Mouse (Mus musculus) CH12.LX (cell line): Measurements from ENCODE around the gene Mfsd14a. TPM values are rescaled to one million over a fixed set of nuclear protein-coding genes. Genes with fewer than 3 reads are reported as not detected.
"Not testable (repeated sequence)": the region's sequence is repeated elsewhere in the genome, so short reads cannot be mapped to it uniquely, and the experiment has no call there.

Source experiments
- DNase-seq: peaks from one replicate; pipeline ENCODE4 v3.0.0-alpha.2; 2013; ENCODE audit errors: extremely low read depth
- H3K27ac ChIP-seq: 2 replicates; pipeline ENCODE4 v1.5.1; 2012; ENCODE audit warnings: low read depth, mild to moderate bottlenecking, control low read depth, moderate library complexity; ENCODE audit not compliant: insufficient read depth
- H3K27me3 ChIP-seq: replicated peaks from 2 replicates; pipeline ENCODE3; 2012; ENCODE audit warnings: inconsistent platforms
- H3K36me3 ChIP-seq, 2 experiments: replicated peaks in 1 of 2; 2 replicates each; pipeline versions ENCODE3 to v1.6.1; 2012; ENCODE audit warnings: inconsistent platforms in 1 of 2, low read length in 1 of 2, mild to moderate bottlenecking in 1 of 2, mixed read lengths in 1 of 2, moderate library complexity in 1 of 2; ENCODE audit not compliant: control insufficient read depth in 1 of 2, insufficient read depth in 1 of 2
- H3K4me1 ChIP-seq, 2 experiments: 2 replicates each; pipeline ENCODE4 v1.6.1; 2012; ENCODE audit warnings: inconsistent platforms in 1 of 2, moderate library complexity in 1 of 2; ENCODE audit not compliant: insufficient read depth in 2 of 2, control insufficient read depth in 1 of 2
- H3K4me2 ChIP-seq: 2 replicates; pipeline ENCODE4 v1.6.1; 2012; ENCODE audit warnings: low read depth, mild to moderate bottlenecking, control low read depth; ENCODE audit not compliant: poor library complexity, insufficient read depth, severe bottlenecking
- H3K4me3 ChIP-seq, 3 experiments: fragments of 150-350 bp in 1 of 3; sonication (generic) in 1 of 3; replicated peaks in 1 of 3; 2 replicates each; pipeline versions ENCODE3 to v1.5.1; 2011 to 2012; ENCODE audit warnings: low read depth in 2 of 3, low read length in 2 of 3, mild to moderate bottlenecking in 2 of 3, moderate library complexity in 2 of 3, control low read depth in 1 of 3, improper control_type of control experiment in 1 of 3, inconsistent platforms in 1 of 3, mixed read lengths in 1 of 3; ENCODE audit not compliant: poor library complexity in 1 of 3
- H3K79me2 ChIP-seq: replicated peaks from 2 replicates; pipeline ENCODE4 v1.6.1; 2012; ENCODE audit warnings: mild to moderate bottlenecking, moderate library complexity; ENCODE audit not compliant: control insufficient read depth, poor library complexity, insufficient read depth, severe bottlenecking; ENCODE audit errors: extremely low read depth
- H3K9ac ChIP-seq: 2 replicates; pipeline ENCODE4 v1.6.1; 2012; ENCODE audit warnings: low read depth, mild to moderate bottlenecking, control low read depth, moderate library complexity; ENCODE audit not compliant: insufficient read depth
- H3K9me3 ChIP-seq: replicated peaks from 2 replicates; pipeline ENCODE3; 2012; ENCODE audit warnings: low read length, inconsistent platforms, mixed read lengths
- BHLHE40 ChIP-seq: IDR thresholded peaks from 2 replicates; pipeline ENCODE4 v1.6.1; 2011; ENCODE audit warnings: mild to moderate bottlenecking, low read depth, low read length, improper control_type of control experiment
- EP300 ChIP-seq: IDR thresholded peaks from 2 replicates; pipeline ENCODE4 v1.6.1; 2011; ENCODE audit warnings: low read length, improper control_type of control experiment
- HCFC1 ChIP-seq: IDR thresholded peaks from 2 replicates; pipeline ENCODE4 v1.6.1; 2012; ENCODE audit warnings: low read depth, mild to moderate bottlenecking, inconsistent platforms, low read length, improper control_type of control experiment
- JUND ChIP-seq: conservative IDR thresholded peaks from 2 replicates; pipeline ENCODE4 v1.6.1; 2011; ENCODE audit warnings: low read depth, low read length, improper control_type of control experiment
- MAFK ChIP-seq: IDR thresholded peaks from 2 replicates; pipeline ENCODE4 v1.6.1; 2011; ENCODE audit warnings: low read length, improper control_type of control experiment; ENCODE audit not compliant: insufficient replicate concordance
- MXI1 ChIP-seq: IDR thresholded peaks from 2 replicates; pipeline ENCODE4 v1.6.1; 2011; ENCODE audit warnings: mild to moderate bottlenecking, low read depth, low read length, improper control_type of control experiment
- NELFE ChIP-seq: IDR thresholded peaks from 2 replicates; pipeline ENCODE4 v1.6.1; 2011; ENCODE audit warnings: low read depth, low read length, improper control_type of control experiment
- POLR2AphosphoS2 ChIP-seq: IDR thresholded peaks from 2 replicates; pipeline ENCODE4 v1.6.1; 2011; ENCODE audit warnings: low read depth, low read length, improper control_type of control experiment
- RAD21 ChIP-seq: IDR thresholded peaks from 2 replicates; pipeline ENCODE4 v1.6.1; 2011; ENCODE audit warnings: low read depth, mild to moderate bottlenecking, low read length, improper control_type of control experiment, moderate library complexity
- RCOR1 ChIP-seq: conservative IDR thresholded peaks from 2 replicates; pipeline ENCODE4 v1.6.1; 2012; ENCODE audit warnings: low read depth, mild to moderate bottlenecking, inconsistent platforms, low read length, improper control_type of control experiment
- SMC3 ChIP-seq: IDR thresholded peaks from 2 replicates; pipeline ENCODE4 v1.6.1; 2011; ENCODE audit warnings: low read depth, low read length, improper control_type of control experiment
- TBP ChIP-seq: conservative IDR thresholded peaks from 2 replicates; pipeline ENCODE4 v1.6.1; 2011; ENCODE audit warnings: low read depth, low read length, improper control_type of control experiment
- TCF12 ChIP-seq: IDR thresholded peaks from 2 replicates; pipeline ENCODE4 v1.6.1; 2014; ENCODE audit warnings: low read depth, mild to moderate bottlenecking, inconsistent platforms, low read length, improper control_type of control experiment
- UBTF ChIP-seq: IDR thresholded peaks from 2 replicates; pipeline ENCODE4 v1.6.1; 2012; ENCODE audit warnings: low read depth, mild to moderate bottlenecking, inconsistent platforms, low read length, improper control_type of control experiment, moderate library complexity
- USF2 ChIP-seq: conservative IDR thresholded peaks from 2 replicates; pipeline ENCODE4 v1.6.1; 2011; ENCODE audit warnings: low read depth, low read length, improper control_type of control experiment
- dilution Hi-C: fragments of 300-500 bp; cut with MboI; formaldehyde crosslinking; loops from 2 replicates; pipeline ENCODE4 v1.14.3; 2020; ENCODE audit warnings: low sequenced_read_pairs; ENCODE audit not compliant: extremely low pct_unique_long_range_greater_than_20kb, extremely low pct_ligation_motif_present
- in situ Hi-C: fragments of 300-500 bp; cut with MboI; formaldehyde crosslinking; loops from 3 replicates; pipeline ENCODE4 v1.14.3; 2019; ENCODE audit warnings: low sequenced_read_pairs, low pct_ligation_motif_present, low pct_unique_long_range_greater_than_20kb, mixed read lengths
- polyA plus RNA-seq: library from polyadenylated mRNA; unstranded; fragments of >175 nt; gene quantifications from 2 replicates; pipeline ENCODE4 v1.2.1, GENCODE M21; 2012; ENCODE audit warnings: low read depth; ENCODE audit not compliant: insufficient read length
- total RNA-seq, 2 experiments: library from RNA; depleted of rRNA; stranded (reverse); fragments of 300-350 nt in 1 of 2; fragments of >200 nt in 1 of 2; gene quantifications; 2 replicates each; pipeline ENCODE4 v1.2.3; 2012 to 2014

The Mfsd14a gene
- total and polyA plus RNA-seq, 3 experiments, result 27.0 to 70.4 (median 45.9) TPM

GRCm38 (mm10) chr3:116694312-116694711 is 31.8 kb upstream of the Mfsd14a start:
- Histone ChIP-seq H3K9me3 (no peaks in the 10 kb centered on the region), H3K4me2 (no peak overlapping the region), H3K27ac (no peak overlapping the region), H3K27me3 (no peaks in the 10 kb centered on the region), H3K9ac (no peak overlapping the region), H3K36me3 (peaks cover 9 to 33% of the 10 kb centered on the region in 2 experiments), H3K79me2 (no peaks in the 10 kb centered on the region), H3K4me3 (no peak overlapping the region), H3K4me1 (no peaks in the 10 kb centered on the region)
- in situ Hi-C loops, result no loop called here
- dilution Hi-C loops, result no loop called here
- DNase-seq, result no peak
- TF ChIP-seq NELFE, result no peak

- Histone ChIP-seq H3K9ac (no peak within 1 kb of the TSS), H3K4me1 (no peaks in the 10 kb centered on the region), H3K4me3 (no peak within 1 kb of the TSS), H3K4me2 (no peak within 1 kb of the TSS)
- dilution Hi-C loops, result no loop called here
- in situ Hi-C loops, result no loop called here
- DNase-seq, result no peak
- TF ChIP-seq UBTF (no peak), HCFC1 (no peak), USF2 (no peak), POLR2AphosphoS2 (no peak), TBP (no peak), MXI1 (no peak), RAD21 (no peak), TCF12 (no peak), BHLHE40 (no peak), EP300 (no peak), RCOR1 (no peak), NELFE (no peak), MAFK (no peak), JUND (no peak), SMC3 (no peak)
- TF ChIP-seq, all 38 proteins: peak for 0
- Histone ChIP-seq H3K36me3 (peaks cover 5 to 52% of the 10 kb centered on the region in 2 experiments), H3K79me2 (no peaks in the 10 kb centered on the region), H3K9me3 (no peaks in the 10 kb centered on the region), H3K27me3 (no peaks in the 10 kb centered on the region), H3K27ac (no peak within 1 kb of the TSS)
Observed at GRCm38 (mm10) chr3:116681160-116681559, 18.7 kb upstream of the Mfsd14a start, which contains the start of gene Gm43191. Gm43191 (minus strand) TSS chr3:116681260.

GRCm38 (mm10) chr3:116664281-116664680 is 1.8 kb upstream of the Mfsd14a start:
- H3K79me2 ChIP-seq, result peaks cover 28% of the 10 kb centered on the region
- peaks cover 0 to 24% of the 10 kb centered on the region in 2 experiments; a peak in 2 of 4 replicates for H3K4me1 ChIP-seq
- in situ Hi-C loops, H3K4me3 ChIP-seq, H3K9me3 ChIP-seq, H3K4me2 ChIP-seq, DNase-seq, H3K9ac ChIP-seq, H3K27me3 ChIP-seq, H3K27ac ChIP-seq, dilution Hi-C loops: not testable (repeated sequence)
- H3K36me3 ChIP-seq, result peaks cover 0 to 16% of the 10 kb centered on the region in 2 experiments
